Mouse (Mus musculus) stomach, postnatal 0 days (tissue): ENCODE measurements around the gene Pld3.

Experiments used
- CTCF ChIP-seq: IDR thresholded peaks from 2 replicates; pipeline ENCODE4 v1.5.1; 2016; ENCODE audit warnings: antibody characterized with exemption, low read depth, mild to moderate bottlenecking, moderate library complexity
- EP300 ChIP-seq: optimal IDR thresholded peaks from 2 replicates; pipeline ENCODE3; 2016; ENCODE audit warnings: antibody characterized with exemption

DNA sequence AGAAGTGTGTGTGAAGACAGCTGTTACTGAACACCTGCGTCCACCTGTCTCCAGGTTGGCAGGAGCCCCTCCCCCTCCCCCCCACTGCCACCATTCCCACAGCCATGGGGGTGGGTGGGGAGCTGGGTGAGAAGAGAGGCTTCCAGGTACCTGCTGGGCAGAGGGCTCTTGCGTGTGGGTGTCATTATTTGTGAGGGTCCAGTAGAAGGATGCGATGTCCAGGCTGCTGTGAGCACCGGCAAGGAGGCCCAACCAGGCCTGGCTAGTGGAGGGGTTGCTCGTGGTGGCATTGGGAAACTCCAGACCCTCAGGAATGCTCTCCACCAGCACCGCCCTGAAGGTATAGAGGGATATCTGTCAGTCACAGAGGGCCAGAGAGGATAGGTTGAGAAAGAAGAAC is 12.1 kb downstream of the Pld3 start:
- TF ChIP-seq EP300 = no peak
- no peak for TF ChIP-seq CTCF
